Mouse (Mus musculus): ENCODE results near the gene Tmem81.

GRCm38 (mm10) chr1:132557901-132558631, 52.0 kb downstream of the Tmem81 start:
- no peak for TF ChIP-seq POLR2A (IDR thresholded peaks at IDR 0.05; ENCODE audit: extremely low read depth, insufficient read depth, low read length)
- no peak for TF ChIP-seq CTCF (IDR thresholded peaks at IDR 0.05; ENCODE audit: low read depth, low read length)

All from liver, adult 2 months (tissue).